Mouse (Mus musculus) lung, postnatal 4 days (tissue): ENCODE measurements around the gene Jchain.
"Not testable (repeated sequence)": the region's sequence is repeated elsewhere in the genome, so short reads cannot be mapped to it uniquely, and the experiment has no call there.

Experiments
- DNase-seq, 2 experiments: peaks; one replicate each; pipeline ENCODE4 v3.0.0; 2021

The Jchain gene

DNA sequence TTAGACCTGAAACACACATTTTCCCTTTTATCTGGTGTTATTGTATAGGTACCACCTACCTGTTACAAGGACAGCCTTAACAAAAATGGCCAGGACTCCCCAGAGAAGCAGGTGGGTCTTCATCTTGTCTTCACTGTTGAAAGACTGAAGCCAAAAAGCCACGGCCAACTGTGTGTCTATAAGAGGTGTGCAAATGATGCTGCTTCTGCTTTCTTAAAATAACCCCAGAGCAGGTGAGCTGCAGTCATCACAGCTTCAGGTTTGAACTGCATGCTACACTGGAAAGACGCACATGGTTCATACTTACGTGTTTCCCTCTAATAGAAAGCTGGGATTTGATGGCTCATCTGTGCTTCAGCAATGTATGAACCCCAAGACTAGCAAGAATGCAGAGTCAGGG lies at the start of gene Jchain:
TSS of gene Jchain (minus strand) at position 235 of the 400 bp plus-strand sequence.
- no peak for DNase-seq

DNA sequence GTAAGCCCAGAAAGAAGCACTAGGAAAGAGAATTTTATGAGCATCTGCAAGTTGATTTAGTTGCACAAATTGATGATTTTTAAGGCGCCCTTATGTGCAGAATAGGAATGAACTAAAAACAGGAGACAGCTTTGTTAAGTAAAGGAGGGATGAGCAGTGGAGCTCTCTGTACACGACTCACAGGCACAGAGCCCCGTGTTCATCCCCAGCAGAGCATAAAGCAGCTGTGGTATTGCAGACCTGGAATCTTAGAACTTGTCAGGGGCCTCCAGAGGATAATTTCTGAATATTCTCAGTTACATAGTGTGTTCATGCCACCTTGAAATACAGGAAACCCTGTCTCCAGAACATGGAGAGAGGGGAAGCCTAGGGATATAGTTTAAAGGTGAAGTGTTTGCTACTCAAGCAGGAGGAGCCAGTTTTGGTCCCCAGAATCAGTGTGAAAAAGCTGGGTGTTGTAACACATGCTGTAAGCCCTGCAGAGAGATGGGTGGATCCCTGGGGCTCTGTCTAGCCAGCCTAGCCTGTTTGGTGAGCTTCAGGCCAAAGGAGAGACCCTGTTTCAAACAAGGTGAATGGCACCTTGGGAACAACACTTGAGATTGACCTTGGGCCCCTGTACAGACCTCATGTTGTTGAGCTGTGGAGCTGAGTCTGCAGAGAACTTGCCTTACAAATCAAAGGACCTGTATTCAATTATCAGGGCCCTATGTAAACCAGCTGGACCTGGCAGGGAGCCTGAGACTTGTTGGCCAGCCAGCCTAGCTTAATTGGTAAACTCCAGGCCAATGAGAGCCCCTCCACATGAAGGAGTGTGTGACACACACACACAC lies 48.0 kb upstream of the Jchain start:
- peak in 1 of 2 experiments; percentile 55 for DNase-seq

DNA sequence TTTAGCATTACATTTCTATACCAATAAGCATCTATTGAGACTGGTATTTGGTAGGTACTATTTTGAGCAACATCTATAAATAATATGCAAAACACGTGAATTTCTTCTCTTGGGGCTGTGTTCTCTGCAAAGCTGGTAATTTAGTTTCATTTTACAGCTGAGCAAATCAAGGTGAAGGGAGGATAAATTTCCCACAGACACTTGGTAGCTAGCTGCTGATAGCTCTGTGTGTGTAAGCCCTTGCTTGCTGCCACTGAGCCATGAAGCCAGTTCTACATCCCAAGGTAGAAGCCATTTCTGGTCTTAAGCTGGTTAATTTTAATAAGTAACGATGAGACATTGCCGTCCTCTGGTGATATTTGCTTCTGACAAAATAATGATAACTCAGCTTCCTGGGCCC lies 47.1 kb upstream of the Jchain start:
- no peak for DNase-seq

DNA sequence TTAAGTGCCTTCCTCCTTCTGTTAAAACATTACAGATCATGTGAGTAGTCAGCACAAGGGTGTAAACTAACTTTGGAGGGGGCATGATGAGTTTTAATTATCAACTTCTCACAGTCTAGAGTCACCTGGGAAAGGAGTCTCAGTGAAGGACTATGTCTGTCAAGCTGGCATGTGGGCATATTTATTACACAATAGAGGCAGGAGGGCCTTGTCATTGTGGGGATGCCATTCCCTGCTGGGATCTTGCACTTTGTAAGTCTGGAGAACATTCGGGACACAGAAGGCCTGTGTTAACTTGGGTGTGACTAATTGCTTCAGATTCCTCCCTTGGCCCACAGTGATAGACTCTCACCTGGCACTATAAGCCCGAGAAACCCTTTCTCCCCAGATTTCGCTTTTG lies 41.9 kb upstream of the Jchain start:
- DNase-seq: no peak

DNA sequence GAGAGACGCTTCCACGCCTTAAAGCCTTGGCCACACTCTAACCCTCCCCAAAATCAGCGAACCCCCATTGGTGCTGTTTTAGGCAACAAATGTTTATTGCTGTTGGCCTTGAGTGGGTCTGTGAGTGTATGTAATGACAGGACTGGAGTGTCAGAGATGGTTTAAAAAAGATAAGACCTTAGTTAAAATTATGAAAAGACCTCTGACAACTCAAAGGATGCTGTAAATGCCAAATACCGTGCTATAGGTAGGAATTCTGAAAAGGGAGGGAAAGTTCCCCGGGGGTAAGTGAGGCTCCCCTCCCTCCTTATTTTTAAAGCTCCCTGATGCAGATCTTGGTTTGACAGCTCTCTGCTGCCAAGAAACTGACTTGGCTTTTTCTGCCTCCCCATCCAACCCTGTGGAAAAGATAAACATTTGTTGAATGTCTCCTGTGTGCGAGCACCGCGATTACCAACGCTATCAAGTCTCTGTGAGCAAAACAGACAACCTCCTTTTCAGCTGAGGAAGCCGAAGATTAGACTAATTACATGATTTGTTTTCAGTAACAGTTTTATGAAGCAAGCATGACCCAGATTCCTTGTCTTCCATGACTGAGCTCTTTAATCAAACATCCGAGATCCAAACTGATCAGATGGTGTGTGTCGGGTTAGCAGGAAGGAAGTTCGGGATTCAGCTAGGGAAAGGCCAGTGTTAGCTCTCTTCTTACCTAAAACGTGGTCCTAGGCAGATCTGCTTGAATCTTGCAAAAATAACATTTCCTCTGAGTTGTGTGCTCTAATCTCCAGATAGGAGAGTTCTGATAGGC lies 38.5 kb upstream of the Jchain start:
- no peak for DNase-seq

DNA sequence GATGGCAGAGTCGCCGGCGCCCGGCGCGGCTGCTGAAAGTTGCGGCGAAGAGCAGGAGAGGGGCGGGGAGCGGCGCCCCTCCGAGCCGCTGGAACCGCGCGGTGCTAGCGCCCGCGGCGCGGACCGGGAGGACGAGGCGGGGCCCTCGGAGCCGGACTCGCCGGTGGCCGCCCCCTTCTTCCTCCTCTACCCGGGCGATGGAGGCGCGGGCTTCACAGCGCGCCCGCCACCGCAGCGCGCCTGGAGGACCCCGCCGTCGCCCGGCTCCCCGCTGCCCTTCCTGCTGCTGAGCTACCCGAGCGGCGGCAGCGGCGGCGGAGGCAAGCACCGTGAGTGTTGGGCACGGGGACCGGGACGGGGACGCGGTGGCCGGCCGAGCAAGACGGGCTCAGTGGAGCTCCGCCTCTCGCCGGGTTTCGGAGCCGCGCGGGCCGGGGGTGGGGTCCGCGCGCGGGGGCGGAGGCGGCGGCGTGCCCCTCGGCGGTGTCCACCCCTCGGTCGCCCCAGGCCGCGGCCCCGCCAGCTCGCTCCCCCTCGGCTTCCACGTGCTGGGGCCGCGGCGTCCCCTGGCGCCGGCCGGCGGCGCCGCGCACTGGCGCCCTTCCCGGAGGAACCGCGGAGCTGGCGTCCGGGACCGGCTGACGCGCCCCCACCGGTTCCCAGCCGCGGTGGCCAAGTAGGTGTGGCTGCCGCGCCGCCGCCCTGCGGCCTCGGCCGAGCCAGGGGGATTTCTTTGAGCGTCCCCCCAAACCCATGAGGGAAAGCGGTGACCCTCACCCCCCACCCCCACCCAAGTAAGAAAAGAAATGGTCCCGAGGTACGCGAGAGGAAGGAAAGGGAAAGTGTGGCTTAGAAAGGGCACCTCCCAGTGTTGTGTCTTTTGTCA lies 37.7 kb upstream of the Jchain start:
- DNase-seq: peak; percentile 76 to 86

DNA sequence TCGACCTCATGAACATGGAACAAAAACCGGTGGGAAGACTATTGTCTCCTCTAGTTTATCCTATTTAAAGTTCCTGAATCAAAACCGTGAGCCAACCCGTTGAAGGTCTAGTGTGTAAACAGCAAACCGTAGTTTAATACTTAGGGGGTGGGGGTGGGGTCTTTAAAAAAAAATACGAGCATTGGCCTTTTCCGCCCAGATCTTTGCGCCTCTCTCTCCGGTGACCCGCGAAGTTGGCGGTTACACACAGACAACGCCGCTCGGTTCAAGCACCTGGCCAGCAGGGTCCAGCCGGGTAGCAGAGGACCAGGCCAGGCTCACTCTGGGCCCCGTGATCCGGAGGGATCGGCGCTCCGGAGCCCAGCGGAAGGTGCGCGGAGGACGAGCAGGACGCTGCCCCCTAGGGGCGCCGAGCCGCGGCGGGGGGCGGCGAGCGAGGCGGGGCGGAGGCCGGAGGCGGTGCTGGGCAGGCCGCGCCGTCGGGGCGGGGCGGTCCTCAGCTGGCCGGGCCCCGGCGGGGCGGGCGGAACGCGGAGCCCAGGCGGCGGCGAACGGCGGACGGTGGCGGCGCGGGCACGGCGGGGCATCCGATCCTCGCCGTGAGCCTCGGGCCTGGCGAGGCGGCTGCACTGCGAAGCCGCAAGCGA lies 36.9 kb upstream of the Jchain start, which contains the start of gene Rufy3:
TSS of gene Rufy3 (plus strand) at position 540 of the 647 bp plus-strand sequence.
- peak; percentile 91 to 94 for DNase-seq

DNA sequence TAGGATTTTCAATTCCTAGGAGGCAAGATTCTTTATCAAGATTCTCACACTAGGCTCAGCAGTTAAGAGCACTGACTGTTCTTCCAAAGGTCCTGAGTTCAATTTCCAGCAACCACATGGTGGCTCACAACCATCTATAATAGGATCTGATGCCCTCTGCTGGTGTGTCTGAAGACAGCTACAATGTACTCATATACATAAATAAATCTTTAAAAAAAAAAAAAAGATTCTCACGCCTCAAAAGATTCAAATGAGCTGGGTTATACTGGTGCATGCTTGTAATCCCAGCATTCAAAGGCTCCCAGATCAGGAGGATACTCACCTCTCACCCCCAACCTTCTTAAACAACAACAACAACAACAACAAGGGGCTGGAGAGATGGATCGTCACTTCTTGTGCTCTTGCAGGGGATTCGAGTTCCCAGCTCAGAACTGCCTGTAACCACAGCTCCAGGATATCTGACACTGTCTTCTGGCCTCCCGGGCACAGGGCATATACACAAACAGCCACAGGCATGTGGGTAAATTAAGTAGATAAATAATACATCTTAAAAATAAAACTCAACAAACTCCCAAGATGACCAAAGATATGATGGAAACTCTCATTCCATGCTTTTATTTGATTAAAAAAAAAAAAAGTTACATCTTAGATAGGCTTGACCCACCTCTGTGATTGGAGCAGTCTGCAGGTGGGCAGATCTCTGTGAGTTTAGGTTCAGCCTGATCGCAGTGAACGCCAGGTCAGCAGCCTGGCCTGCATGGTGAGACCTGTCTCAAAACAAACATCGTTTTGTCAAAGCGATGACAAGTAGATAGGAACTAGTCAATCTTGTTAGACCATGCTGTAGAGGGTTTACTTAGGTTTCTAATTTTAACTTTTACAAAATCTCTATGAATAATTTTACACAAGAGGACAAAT lies 35.4 kb upstream of the Jchain start:
- no peak for DNase-seq

DNA sequence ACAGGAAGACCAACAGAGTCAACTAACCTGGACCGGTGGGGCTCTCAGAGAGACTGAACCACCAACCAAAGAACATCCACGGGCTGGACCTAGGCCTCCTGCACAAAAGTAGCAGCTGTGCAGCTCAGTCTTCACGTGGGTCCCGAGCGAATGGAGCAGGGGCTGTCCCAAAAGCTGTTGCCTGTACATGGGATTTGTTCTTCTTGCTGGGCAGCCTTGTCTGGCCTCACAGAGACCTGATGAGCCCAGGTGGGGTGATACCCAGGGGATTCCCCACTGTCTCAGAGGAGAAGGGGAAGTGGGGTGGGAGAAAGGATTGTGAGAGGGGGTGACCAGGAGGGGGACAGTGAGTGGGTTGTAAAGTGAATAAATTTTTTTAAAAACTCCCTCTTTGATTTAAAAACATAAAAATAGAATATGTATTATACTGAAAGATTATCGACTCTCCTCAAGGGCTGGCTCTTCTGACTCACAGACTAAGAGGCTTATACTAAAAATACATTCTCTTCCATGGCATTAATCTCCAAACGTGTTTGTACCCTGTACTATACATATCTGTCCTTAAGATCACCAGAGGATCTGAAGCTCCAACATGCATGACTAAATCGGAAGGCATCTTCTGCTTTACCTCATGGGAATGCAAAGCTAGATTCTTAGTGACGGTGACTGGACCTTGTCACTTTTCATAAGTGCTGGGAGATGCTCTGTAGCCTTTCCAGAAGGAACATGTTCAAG lies 33.6 kb upstream of the Jchain start:
- no peak for DNase-seq

DNA sequence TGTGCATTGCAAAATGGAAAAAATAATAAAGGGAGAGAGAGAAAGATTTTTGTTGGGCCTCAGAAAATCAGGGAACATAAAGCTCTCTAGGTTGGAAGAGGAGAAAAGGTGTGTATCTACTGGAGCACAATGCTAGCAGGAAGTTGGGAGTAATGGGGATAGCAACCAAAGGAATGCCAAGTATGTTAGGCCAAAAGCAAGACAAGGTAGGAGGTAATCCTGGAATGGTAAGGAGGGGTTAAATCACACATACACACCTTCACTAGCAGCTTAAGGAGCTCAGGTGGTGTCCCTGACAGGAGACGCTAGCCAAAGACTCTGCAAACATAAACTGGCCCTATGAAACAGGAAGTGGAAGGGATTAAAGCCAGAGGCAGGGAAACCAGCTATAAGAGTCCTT lies 31.3 kb upstream of the Jchain start:
- DNase-seq: no peak

DNA sequence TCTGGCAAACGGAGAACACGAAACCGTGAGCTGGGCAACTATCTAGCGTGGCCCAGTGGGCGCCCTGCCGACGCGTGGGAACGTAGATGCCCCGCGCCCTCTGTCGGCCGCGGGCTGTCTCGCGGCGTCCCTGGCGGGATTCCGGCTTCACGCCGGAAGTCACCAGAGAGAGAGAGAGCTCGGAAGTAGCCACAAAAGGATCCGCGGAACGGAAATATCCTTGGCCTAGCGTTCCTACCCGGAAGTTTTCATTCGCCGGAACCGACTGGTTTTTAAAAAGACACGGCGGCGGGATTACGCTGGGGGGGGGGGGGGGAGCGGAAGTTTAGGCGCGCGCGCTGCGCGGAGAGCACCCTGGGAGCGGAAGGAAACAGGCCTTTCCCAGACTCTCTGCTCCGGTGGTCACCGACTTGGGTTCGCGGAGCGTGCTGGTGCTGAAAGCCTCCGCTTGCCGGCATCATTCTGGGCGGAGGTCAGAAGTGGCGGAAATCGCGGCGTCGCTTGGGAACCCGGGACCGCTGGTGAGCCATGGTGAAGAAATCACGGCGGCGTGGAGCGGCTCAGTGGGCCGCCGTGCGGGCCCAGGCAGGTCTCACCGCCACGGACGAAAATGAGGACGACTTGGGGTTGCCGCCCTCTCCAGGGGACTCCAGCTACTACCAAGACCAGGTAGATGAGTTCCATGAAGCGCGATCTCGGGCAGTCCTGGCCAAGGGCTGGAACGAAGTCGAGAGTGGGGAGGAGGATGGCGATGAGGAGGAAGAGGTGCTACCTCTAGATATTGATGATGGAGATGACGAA lies 26.6 kb upstream of the Jchain start, which contains the start of gene Utp3:
TSS of gene Utp3 (plus strand) at position 377 of the 801 bp plus-strand sequence.
- DNase-seq: peak; percentile 95 to 97

DNA sequence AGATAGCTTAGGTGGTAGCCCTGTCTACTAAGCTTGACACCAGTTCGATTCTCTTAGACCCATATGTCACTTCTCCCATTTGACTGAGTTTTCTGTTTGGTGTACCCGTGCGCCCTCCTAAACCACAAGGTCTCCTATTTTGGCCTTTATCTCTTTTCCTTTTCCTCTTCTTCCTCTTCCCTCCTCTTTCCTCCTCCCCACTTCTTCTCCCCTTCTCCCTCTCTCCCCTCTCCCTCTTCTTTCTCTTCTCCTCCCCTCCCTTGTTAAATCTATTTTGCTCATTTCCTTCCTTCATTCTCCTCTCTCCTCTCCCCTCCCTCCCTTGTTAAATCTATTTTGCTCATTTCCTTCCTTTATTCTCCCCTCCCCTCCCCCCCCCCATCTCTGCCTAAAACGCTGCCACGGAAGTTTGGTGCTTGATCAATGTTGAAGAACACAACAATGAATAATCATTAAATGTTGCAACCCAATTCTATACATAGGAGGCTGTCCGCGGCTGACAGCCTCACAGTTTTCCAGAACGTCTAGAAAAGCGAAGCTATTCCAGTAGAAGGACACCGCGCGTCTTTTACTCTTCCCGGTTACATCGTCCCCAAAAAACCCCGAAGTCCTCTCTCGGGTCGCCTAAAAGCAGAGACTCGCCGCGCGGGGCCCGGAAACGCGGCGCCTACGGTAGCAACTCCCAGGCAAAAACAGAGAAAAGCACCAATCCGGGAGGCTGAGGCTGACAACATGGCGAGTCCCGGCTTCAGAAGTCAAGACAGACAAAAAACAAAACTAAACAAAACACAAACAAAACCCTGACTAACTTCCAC lies 25.8 kb upstream of the Jchain start:
- DNase-seq: no peak

DNA sequence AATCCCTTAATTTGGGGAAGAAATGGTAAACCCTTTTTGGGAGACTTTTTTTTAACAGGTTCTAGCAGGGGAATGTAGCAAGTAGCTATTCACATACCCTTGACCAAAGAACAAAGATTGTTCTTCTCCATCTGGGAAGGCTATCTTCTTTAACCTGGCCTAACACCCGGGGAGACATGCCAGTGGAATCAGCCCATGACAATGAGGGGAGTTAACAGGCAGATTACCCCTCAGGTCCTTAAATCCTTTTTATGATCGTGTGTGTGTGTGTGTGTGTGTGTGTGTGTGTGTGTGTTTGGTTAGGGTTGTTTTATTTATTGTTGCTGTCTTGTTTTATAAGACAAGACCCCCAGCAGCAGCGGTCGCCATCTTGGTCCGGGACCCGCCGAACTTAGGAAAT lies 17.8 kb upstream of the Jchain start:
- no peak for DNase-seq

DNA sequence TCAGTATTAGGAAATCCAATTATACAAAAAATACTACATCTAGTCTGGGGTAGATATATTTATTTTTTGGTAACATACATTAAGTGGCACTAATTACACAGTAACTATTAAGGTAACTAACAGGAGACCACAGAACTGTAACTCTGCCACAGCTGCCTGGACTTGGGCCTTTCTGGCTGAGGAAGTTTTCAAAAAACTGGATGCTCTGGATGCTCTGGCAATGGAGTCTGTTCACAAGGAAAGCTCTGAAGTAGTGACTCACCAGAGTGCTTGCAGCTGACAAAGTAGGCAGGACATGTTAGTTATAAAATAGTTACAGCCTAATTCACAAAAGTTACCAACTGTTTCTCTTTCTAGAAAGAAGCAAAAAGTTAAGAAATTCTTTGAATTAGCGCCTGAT lies 16.7 kb upstream of the Jchain start:
- not testable (repeated sequence) for DNase-seq

DNA sequence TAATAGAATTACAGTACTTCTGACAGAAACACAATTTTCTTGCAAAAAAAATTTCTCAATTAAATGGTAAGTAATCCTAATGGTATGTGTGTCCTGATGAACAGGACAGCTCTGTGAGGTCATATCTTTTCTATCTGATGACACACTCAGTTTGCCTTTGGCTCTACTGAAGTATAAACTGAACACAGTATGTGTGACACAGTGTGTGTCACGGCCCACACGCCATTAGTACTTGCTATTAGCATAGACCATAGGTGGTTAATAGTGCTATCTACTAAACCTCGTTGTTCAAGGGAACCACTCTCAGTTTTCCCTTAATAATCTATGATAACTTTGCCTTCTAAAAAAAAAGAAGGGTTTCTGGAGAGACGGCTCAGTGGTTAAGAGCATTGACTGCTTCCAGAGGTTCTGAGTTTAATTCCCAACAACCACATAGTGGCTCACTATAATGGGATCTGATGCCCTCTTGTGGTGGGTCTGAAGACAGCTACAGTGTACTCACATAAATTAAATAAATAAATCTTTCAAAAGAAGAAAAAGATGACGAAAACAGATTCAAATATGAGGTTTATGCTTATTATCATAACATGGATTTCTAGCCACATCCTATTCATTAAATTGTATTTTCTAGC lies 15.1 kb upstream of the Jchain start:
- DNase-seq: peak in 1 of 2 experiments; percentile 49

DNA sequence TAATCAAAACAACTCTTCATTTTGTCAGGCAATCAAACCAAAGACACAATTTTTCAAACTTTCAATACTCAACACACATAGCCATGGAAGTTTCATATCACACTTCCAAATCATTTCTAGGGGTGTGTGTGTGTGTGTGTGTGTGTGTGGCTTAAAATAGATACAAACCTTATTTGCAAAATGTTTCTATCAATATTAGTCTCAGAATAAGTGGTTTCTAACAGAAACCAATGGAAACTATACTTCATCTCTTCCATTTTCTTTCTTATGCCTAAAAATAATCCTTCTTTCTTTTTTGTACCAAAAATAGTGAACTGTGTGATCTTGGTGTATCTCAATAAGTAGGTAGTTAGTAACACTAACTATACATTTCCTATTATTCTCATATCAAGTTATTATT lies 13.2 kb upstream of the Jchain start:
- no peak for DNase-seq

DNA sequence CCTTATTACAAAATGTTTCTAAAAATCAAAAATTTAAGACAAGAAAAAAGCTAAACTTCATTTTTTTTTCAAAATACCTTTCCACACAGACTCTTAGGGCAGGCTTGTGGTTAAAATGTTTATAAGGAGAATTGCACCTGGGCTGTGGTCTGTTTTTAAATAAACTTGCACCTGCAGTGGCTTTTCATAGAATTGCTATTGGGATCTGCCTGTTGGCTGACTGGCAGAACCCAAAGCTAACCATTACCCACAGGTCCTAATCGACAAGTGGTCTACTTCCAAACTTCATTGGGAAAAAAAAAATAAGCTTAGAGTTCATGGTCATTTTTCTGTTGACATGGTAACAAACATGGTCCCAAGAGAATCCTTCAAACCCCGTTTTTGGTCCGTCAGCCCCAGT lies 7.0 kb upstream of the Jchain start:
- DNase-seq: no peak

DNA sequence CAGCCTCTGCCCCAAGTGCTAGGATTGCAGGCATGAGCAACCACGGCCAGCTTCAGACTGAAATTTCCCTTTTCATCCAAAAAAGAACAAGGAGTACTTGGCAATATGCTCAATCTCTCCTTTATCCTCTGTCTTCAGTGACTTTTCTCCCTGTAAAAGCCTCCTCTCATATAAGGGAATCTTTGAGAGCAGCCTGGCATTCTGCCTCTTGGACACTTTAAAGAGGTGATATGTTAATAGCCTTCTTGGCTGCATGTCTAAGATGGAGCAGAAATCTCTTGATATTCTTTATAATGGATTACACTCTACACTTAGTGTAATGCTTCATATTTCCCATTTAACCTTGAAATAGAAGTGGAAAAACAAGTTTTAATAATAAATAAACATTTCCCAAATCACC lies 3.2 kb upstream of the Jchain start:
- no peak for DNase-seq
